Mouse (Mus musculus) urinary bladder, postnatal 10 days (tissue): Measurements from ENCODE around the gene Has1.

Experiments used
- DNase-seq: peaks from one replicate; pipeline ENCODE4 v3.0.0; 2022; ENCODE audit warnings: low spot score

Has1 gene

DNA sequence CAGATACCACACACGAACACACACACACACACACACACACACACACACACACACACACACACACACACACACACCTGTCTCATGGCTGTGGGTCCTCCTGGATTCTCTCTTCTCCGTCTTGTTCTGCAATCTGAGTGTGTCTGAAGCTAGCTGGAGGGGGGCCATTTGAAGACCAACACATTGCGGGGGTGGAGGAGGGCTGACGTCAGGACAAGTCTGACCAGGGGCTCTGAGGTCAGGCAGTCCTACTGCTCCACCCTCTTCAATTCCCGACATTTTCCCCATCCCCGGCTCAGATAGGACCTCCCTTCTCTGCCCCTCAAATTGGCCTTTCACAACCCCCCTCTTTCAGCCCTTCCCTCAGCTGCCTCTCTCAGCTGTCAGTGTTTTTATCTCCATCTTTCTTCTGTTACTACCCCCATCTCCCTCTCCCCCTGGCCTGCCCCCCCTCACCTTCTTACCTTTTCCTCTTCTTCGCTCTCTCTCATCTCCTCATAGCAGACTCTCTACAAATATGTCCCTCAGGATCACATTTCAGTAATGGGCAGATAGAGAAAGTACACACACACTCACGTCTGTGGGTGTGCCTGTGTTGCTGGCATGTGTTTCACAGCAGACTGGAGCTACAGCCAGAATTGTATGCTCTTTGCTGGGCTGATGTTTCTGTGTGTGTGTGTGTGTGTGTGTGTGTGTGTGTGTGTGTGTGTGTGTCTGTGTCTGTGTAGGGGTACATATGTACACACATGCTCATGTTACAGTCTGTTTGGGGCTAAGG is at the start of gene Has1:
TSS of gene Has1 (minus strand) at position 142 of the 775 bp plus-strand sequence.
- DNase-seq = no peak

DNA sequence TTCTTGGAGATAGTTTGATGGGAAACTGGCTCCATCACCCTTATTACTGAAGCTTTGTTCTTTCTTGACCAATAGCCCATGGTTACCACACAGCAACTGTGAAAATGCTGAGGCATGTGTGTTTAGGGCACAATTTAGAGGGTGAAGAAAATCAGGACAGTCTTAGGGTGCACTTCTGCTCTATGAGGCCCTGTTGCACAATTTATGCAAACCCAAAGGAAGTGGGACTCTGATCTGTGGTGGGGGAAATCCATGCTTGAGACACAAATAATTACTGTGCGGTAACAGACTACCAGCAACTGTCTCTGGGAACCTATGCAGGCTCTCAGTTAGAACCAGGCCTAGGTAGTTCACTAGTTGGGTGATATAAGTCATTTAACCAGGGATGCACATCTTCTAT is 45.8 kb upstream of the Has1 start:
- DNase-seq = no peak

DNA sequence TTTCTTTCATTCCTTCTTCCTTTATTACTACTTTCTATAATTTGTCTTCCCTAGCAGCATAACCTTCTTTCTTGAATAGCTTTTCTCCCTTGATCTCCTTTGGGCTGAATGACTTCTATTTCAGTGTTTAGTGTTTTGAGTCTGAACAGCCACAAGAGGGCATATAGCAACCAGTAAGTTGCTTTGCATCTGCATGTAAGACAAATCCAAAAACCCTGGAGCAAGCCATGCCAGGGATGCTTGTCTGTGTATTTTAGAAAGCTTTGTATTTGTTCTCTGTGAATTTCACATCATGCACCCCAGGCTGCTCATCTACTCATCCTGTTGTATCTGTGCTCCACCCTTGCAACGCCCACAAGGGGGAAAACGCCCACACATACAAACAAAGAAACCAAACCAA is 44.3 kb upstream of the Has1 start:
- DNase-seq = no peak

DNA sequence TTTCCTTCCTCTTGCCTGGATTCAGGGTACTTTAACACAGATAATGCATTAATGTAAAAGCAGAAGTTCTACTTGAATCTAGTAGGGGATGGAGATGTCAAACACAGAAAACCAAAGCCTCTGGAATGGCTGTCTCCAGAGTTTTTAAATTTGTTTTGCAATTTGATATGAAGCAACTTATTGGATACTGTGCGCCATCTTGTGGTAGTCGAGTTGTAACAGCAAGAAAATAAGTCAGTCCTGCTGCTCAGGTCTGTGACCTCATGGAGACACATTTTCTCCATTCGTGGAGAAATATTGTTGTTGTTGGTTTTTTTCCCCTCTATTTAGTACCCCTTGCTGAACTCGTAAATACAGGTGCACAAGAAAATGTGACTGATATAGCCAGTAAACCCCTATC is 41.0 kb upstream of the Has1 start:
- DNase-seq = no peak

DNA sequence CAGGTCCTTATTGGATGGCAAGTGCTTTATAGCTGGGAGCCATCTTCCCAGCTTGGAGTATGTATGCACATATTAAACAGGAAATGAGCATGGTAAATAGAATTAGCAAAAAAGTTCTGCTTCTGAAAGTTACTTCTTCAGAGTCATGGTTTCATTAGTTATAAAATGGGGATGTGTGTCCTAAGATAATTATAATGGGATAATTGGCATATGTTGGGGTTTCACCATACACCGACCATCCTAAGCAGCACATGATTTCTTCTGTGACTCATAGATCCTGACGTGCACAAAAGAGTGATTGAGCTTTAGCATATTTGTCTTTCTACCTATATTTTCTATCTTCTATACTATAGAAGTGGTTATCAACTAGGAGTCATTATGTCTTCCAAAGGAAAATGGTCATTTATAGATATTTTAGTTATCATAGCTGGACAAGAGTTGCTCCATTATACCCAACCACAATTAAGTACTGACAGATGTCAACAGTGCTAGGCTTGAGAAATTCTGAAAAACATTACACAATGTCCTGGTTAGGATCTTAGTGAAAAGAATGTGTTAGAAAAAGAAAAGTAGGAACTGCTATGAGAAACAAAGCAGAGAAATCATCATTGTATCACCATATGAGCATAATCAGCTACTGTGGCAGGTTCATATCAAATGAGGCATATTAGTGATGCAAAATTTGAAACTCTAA is 34.9 kb upstream of the Has1 start:
- DNase-seq = no peak

DNA sequence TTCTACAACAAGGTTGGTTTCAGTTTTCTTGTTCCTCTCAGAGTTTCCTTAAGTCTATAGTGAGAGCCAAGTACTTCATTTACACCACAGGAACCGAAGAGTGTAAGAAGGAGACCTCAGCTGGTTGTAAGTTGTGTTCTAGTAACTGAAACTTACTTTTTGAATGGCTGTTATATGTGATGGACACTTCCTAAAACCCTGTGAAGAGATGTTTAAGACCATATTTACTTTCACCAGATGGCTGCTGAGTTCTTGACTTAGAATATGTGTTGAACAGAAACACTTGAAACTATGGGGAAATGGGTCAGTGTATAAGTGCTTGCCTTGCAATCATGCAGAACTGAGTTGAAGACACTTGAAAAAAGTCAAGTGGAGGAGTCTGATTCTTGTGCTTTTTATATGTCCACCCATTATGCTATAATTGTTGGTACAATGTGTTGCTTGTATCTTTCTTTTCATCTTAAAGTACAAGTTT is 32.8 kb upstream of the Has1 start, which contains the start of the genes Fpr2 and Fpr3:
TSS of gene Fpr2 (plus strand) at position 51 of the 475 bp plus-strand sequence.
TSS of gene Fpr3 (plus strand) at position 79 of the 475 bp plus-strand sequence.
- no peak for DNase-seq

- no peak for DNase-seq
These were observed 28.8 kb upstream of the Has1 start, which contains the start of gene Fpr1 for GRCm38 (mm10) chr17:17883840-17884239. Fpr1 (minus strand) TSS chr17:17883940.

- DNase-seq = no peak
These were observed 27.7 kb upstream of the Has1 start for GRCm38 (mm10) chr17:17882672-17883071.

- DNase-seq = no peak
These were observed 24.3 kb upstream of the Has1 start for GRCm38 (mm10) chr17:17879347-17879746.

GRCm38 (mm10) chr17:17871697-17872096 is 16.7 kb upstream of the Has1 start:
- DNase-seq = no peak

GRCm38 (mm10) chr17:17870892-17871550 is 16.0 kb upstream of the Has1 start:
- no peak for DNase-seq

GRCm38 (mm10) chr17:17866801-17867469 is 11.9 kb upstream of the Has1 start:
- no peak for DNase-seq

DNA sequence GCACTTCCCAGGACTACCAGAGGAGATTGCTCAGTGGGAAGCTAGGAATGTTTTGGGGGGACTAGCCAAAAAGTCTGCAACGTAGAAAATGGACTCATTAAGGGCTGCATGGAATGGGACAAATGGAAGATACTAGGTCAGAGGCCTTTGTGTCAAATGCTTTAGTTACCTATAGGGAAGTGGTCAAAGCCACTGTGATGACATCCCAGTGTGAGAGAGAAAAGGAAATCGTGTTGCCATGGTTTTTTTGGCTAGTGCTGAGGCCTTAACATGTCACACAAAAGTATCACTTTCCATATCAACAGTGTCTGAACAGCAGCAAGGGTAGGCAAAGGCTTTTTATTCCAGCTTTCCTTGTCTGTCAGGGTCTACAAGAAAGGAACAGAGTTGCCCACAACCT is 10.2 kb upstream of the Has1 start:
- no peak for DNase-seq

DNA sequence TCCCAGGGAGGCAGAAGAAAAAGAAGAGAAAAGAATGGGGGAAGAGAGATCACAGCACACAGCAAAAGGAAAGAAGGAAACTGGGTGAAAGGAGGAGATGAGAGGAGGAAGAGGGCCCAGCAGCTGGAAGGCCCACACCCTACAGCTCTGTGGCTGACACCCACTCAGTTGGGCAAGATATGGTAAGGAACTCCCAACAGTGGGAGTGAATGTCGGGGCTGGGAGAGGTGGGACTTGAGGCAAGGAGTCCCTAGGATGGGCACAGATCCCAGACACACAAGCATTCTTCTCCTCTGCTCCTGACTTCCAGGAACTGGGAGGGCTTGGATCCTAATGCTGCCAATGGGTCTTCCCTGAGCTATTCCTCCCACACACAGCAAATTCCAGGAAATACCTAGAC is 7.4 kb upstream of the Has1 start:
- DNase-seq = no peak

DNA sequence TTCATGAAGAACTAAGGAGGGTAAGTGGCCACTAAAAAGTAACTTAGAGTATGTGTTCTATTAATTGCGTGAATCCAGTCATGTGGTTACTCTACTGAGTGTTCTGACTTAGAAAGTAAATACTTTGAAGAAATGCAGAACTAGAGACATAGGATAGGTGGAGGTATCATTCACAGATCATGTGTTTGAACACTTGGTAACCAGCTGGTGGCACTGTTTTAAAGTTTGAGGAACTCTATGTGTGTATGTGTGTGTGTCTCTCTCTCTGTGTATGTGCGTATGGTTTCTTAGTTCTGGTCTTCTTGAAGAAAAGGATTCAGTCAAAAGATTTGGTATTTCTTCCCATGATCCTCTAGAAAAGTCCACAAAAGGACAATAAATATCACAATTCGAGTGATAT is 5.1 kb upstream of the Has1 start:
- no peak for DNase-seq

DNA sequence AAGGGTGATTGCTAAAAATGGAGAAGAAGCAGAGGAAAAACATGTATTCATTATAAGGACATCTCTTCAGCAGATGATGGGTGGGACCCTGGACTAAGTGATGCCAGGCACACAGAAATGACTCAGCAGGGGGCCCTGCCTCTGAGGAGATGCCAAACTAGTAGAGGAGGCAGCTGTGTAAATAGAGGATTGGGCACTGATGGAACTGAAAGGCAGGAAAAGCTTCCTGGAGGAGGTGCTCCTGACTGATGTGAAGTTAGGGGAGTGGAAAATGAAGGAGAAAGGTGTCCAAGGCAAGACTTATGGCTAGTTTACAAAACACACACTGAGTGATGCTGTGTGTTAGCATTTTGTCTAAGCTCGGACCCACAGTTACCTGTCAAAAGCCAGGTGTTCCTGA is 2.4 kb upstream of the Has1 start:
- no peak for DNase-seq

DNA sequence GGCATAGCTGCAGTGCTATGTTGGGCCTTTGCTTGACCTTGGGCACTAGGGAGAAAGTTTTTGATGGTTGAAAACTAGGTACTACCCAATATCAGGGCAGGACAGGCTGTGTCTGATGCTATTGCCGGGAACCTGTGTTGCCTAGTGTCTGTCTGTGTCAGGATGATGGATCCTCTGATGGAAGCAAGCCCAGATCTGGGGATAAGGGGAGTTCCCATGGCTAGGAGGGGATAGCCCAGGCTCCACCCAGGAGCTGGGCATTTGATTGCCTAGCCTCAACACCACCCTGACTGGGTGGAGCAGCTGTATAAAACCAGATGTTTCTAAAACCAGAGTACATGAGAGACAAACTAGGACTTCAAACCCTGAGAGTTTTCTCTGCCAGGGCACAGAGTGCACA is 1.6 kb upstream of the Has1 start:
- DNase-seq = no peak

GRCm38 (mm10) chr17:17849906-17850712 is 4.9 kb downstream of the Has1 start:
- no peak for DNase-seq

GRCm38 (mm10) chr17:17848988-17849387 is 6.0 kb downstream of the Has1 start:
- DNase-seq = no peak

GRCm38 (mm10) chr17:17845187-17846027 is 9.6 kb downstream of the Has1 start:
- DNase-seq = no peak
